Mouse (Mus musculus): ENCODE results near the gene Rnase1. TPM values are rescaled to one million over a fixed set of nuclear protein-coding genes. Genes with fewer than 3 reads are reported as not detected.

Gene Rnase1
- polyA plus RNA-seq, 1 experiment from 2014 or later = 0.51 TPM

GRCm38 (mm10) chr14:51129624-51129975 lies 17.0 kb downstream of the Rnase1 start:
- Histone ChIP-seq H3K4me3 (ENCODE audit: low read length) (no peak overlapping the region), H3K36me3 (ENCODE audit: control insufficient read depth, insufficient read depth, low read length) (no peaks in the 10 kb centered on the region), H3K4me1 (replicated peaks; ENCODE audit: control insufficient read depth, insufficient read depth, low read length) (no peaks in the 10 kb centered on the region), H3K9ac (ENCODE audit: low read length) (no peak overlapping the region), H3K27me3 (ENCODE audit: control insufficient read depth, insufficient read depth, low read depth, low read length) (no peaks in the 10 kb centered on the region), H3K9me3 (ENCODE audit: control insufficient read depth, low read length) (no peaks in the 10 kb centered on the region), H3K27ac (ENCODE audit: low read length) (no peak overlapping the region), H3K4me2 (ENCODE audit: low read depth, low read length) (no peak overlapping the region)
- ATAC-seq (ENCODE audit: low read depth) = no peak
- WGBS = 67% methylated on average over 4 of the region's 4 CpGs

- Histone ChIP-seq H3K9me3 (ENCODE audit: control insufficient read depth, low read length) (no peaks in the 10 kb centered on the region), H3K4me3 (ENCODE audit: low read length) (no peak overlapping the region), H3K27me3 (ENCODE audit: control insufficient read depth, insufficient read depth, low read depth, low read length) (no peaks in the 10 kb centered on the region), H3K4me2 (ENCODE audit: low read depth, low read length) (no peak overlapping the region), H3K36me3 (ENCODE audit: control insufficient read depth, insufficient read depth, low read length) (no peaks in the 10 kb centered on the region), H3K9ac (ENCODE audit: low read length) (no peak overlapping the region), H3K27ac (ENCODE audit: low read length) (no peak overlapping the region), H3K4me1 (replicated peaks; ENCODE audit: control insufficient read depth, insufficient read depth, low read length) (no peaks in the 10 kb centered on the region)
- 66% methylated on average over 9 of the region's 9 CpGs for WGBS
- no peak for ATAC-seq (ENCODE audit: low read depth)
These were observed 17.6 kb downstream of the Rnase1 start for GRCm38 (mm10) chr14:51128775-51129623.

GRCm38 (mm10) chr14:51127648-51128258 lies 18.8 kb downstream of the Rnase1 start:
- Histone ChIP-seq H3K27ac (ENCODE audit: low read length) (no peak overlapping the region), H3K4me1 (replicated peaks; ENCODE audit: control insufficient read depth, insufficient read depth, low read length) (no peaks in the 10 kb centered on the region), H3K4me2 (ENCODE audit: low read depth, low read length) (no peak overlapping the region), H3K27me3 (ENCODE audit: control insufficient read depth, insufficient read depth, low read depth, low read length) (no peaks in the 10 kb centered on the region), H3K9me3 (ENCODE audit: control insufficient read depth, low read length) (no peaks in the 10 kb centered on the region), H3K36me3 (ENCODE audit: control insufficient read depth, insufficient read depth, low read length) (no peaks in the 10 kb centered on the region), H3K9ac (ENCODE audit: low read length) (no peak overlapping the region), H3K4me3 (ENCODE audit: low read length) (no peak overlapping the region)
- 41% methylated on average over 2 of the region's 2 CpGs for WGBS
- ATAC-seq (ENCODE audit: low read depth) = no peak; the same call in 1 of the 2 replicates

GRCm38 (mm10) chr14:51125684-51126083 lies 20.9 kb downstream of the Rnase1 start:
- H3K27me3 ChIP-seq (ENCODE audit: control insufficient read depth, insufficient read depth, low read depth, low read length) = no peaks in the 10 kb centered on the region
- H3K4me1 ChIP-seq (replicated peaks; ENCODE audit: control insufficient read depth, insufficient read depth, low read length) = no peaks in the 10 kb centered on the region
- no peak for ATAC-seq (ENCODE audit: low read depth)
- no peak overlapping the region for H3K9ac ChIP-seq (ENCODE audit: low read length)
- no peak overlapping the region for H3K4me3 ChIP-seq (ENCODE audit: low read length)
- no peaks in the 10 kb centered on the region for H3K36me3 ChIP-seq (ENCODE audit: control insufficient read depth, insufficient read depth, low read length)
- no peak overlapping the region for H3K4me2 ChIP-seq (ENCODE audit: low read depth, low read length)
- H3K9me3 ChIP-seq (ENCODE audit: control insufficient read depth, low read length) = no peaks in the 10 kb centered on the region
- no peak overlapping the region for H3K27ac ChIP-seq (ENCODE audit: low read length)
- 80% methylated on average over 6 of the region's 6 CpGs for WGBS

- Histone ChIP-seq H3K4me1 (replicated peaks; ENCODE audit: control insufficient read depth, insufficient read depth, low read length) (0 out of 2 replicates have a peak, but pooled peaks cover 2% of the 10 kb centered on the region), H3K27me3 (ENCODE audit: control insufficient read depth, insufficient read depth, low read depth, low read length) (no peaks in the 10 kb centered on the region), H3K4me3 (ENCODE audit: low read length) (no peak within 1 kb of the TSS), H3K27ac (ENCODE audit: low read length) (no peak within 1 kb of the TSS), H3K36me3 (ENCODE audit: control insufficient read depth, insufficient read depth, low read length) (no peaks in the 10 kb centered on the region), H3K9me3 (ENCODE audit: control insufficient read depth, low read length) (no peaks in the 10 kb centered on the region), H3K9ac (ENCODE audit: low read length) (no peak within 1 kb of the TSS), H3K4me2 (ENCODE audit: low read depth, low read length) (no peak within 1 kb of the TSS)
- ATAC-seq (ENCODE audit: low read depth) = no peak
- WGBS = 40% methylated on average over 12 of the region's 12 CpGs
These were observed 32.5 kb downstream of the Rnase1 start, which contains the start of gene Eddm3b for GRCm38 (mm10) chr14:51113916-51114560. Gene Eddm3b (plus strand): TSS chr14:51114426.

- no peak overlapping the region for H3K4me3 ChIP-seq (ENCODE audit: low read length)
- H3K9ac ChIP-seq (ENCODE audit: low read length) = no peak overlapping the region
- H3K4me2 ChIP-seq (ENCODE audit: low read depth, low read length) = no peak overlapping the region
- H3K36me3 ChIP-seq (ENCODE audit: control insufficient read depth, insufficient read depth, low read length) = no peaks in the 10 kb centered on the region
- H3K27me3 ChIP-seq (ENCODE audit: control insufficient read depth, insufficient read depth, low read depth, low read length) = no peaks in the 10 kb centered on the region
- H3K9me3 ChIP-seq (ENCODE audit: control insufficient read depth, low read length) = no peaks in the 10 kb centered on the region
- no peak overlapping the region for H3K27ac ChIP-seq (ENCODE audit: low read length)
- H3K4me1 ChIP-seq (replicated peaks; ENCODE audit: control insufficient read depth, insufficient read depth, low read length) = 0 out of 2 replicates have a peak, but pooled peaks cover 2% of the 10 kb centered on the region
- no peak for ATAC-seq (ENCODE audit: low read depth)
- WGBS = 43% methylated on average over 9 of the region's 9 CpGs
These were observed 33.1 kb downstream of the Rnase1 start for GRCm38 (mm10) chr14:51113476-51113875.

GRCm38 (mm10) chr14:51111966-51112365 lies 34.6 kb downstream of the Rnase1 start:
- no peak overlapping the region for H3K27ac ChIP-seq (ENCODE audit: low read length)

GRCm38 (mm10) chr14:51106449-51106967 lies 40.1 kb downstream of the Rnase1 start:
- ATAC-seq (ENCODE audit: low read depth) = no peak

More at GRCm38 (mm10) chr14:51111966-51112365, 34.6 kb downstream of the Rnase1 start:
- 0 out of 2 replicates have a peak, but pooled peaks cover 2% of the 10 kb centered on the region for H3K4me1 ChIP-seq (replicated peaks; ENCODE audit: control insufficient read depth, insufficient read depth, low read length)
- H3K36me3 ChIP-seq (ENCODE audit: control insufficient read depth, insufficient read depth, low read length) = no peaks in the 10 kb centered on the region
- H3K27me3 ChIP-seq (ENCODE audit: control insufficient read depth, insufficient read depth, low read depth, low read length) = no peaks in the 10 kb centered on the region
- WGBS = 54% methylated on average over 3 of the region's 3 CpGs
- H3K4me3 ChIP-seq (ENCODE audit: low read length) = no peak overlapping the region
- no peak for ATAC-seq (ENCODE audit: low read depth)
- no peak overlapping the region for H3K9ac ChIP-seq (ENCODE audit: low read length)
- no peaks in the 10 kb centered on the region for H3K9me3 ChIP-seq (ENCODE audit: control insufficient read depth, low read length)
- H3K4me2 ChIP-seq (ENCODE audit: low read depth, low read length) = no peak overlapping the region

GRCm38 (mm10) chr14:51104366-51104765 lies 42.2 kb downstream of the Rnase1 start:
- ATAC-seq (ENCODE audit: low read depth) = no peak
- no peak overlapping the region for H3K9ac ChIP-seq (ENCODE audit: low read length)
- no peak overlapping the region for H3K4me3 ChIP-seq (ENCODE audit: low read length)
- no peak overlapping the region for H3K27ac ChIP-seq (ENCODE audit: low read length)
- H3K27me3 ChIP-seq (ENCODE audit: control insufficient read depth, insufficient read depth, low read depth, low read length) = no peaks in the 10 kb centered on the region
- 78% methylated on average over 2 of the region's 2 CpGs for WGBS
- H3K36me3 ChIP-seq (ENCODE audit: control insufficient read depth, insufficient read depth, low read length) = peaks cover 3% of the 10 kb centered on the region; the same call in 1 of the 2 replicates
- no peaks in the 10 kb centered on the region for H3K9me3 ChIP-seq (ENCODE audit: control insufficient read depth, low read length)
- H3K4me2 ChIP-seq (ENCODE audit: low read depth, low read length) = no peak overlapping the region
- no peaks in the 10 kb centered on the region for H3K4me1 ChIP-seq (replicated peaks; ENCODE audit: control insufficient read depth, insufficient read depth, low read length)

More at GRCm38 (mm10) chr14:51106449-51106967, 40.1 kb downstream of the Rnase1 start:
- Histone ChIP-seq H3K9ac (ENCODE audit: low read length) (no peak overlapping the region), H3K4me3 (ENCODE audit: low read length) (no peak overlapping the region), H3K4me1 (replicated peaks; ENCODE audit: control insufficient read depth, insufficient read depth, low read length) (no peaks in the 10 kb centered on the region), H3K27me3 (ENCODE audit: control insufficient read depth, insufficient read depth, low read depth, low read length) (no peaks in the 10 kb centered on the region), H3K9me3 (ENCODE audit: control insufficient read depth, low read length) (no peaks in the 10 kb centered on the region), H3K4me2 (ENCODE audit: low read depth, low read length) (no peak overlapping the region), H3K27ac (ENCODE audit: low read length) (no peak overlapping the region), H3K36me3 (ENCODE audit: control insufficient read depth, insufficient read depth, low read length) (peaks cover 3% of the 10 kb centered on the region; the same call in 1 of the 2 replicates)
